Mouse (Mus musculus): Measurements from ENCODE around the gene Bex3.

Bex3 gene

DNA sequence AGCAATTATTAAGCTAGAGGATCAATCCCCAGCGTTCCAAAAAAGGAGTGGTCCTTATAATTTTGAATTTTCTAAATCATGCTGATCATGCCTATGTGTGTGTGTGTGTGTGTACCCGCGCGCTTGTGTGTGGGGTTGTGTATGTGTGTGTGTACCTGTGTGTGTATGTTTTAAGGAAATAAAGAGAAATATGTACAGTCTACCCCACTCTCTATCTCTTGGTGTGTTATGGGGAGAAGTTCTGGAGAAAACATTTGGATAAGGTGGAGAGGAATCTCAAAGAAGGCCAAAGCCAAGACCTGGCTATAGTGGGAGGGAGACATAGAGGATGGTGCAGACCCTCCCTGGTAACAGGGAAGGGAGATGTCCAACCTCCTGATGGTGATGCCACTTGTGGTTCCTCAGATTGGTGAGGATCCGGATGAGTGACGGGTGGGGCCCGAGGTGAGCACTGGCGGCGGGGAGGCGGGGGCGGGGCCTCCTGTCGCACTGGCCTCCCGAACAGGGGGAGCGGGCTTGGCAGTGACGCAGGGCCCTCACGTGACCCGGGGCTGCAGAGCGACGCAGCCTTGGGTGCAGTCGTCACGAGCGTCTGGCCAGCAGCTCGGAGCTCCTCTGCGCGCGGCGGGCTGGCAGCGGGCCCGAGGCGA is at the start of gene Bex3:
Bex3 (plus strand) TSS at position 511 of the 650 bp plus-strand sequence.
- DNase-seq: peak; percentile 57

DNA sequence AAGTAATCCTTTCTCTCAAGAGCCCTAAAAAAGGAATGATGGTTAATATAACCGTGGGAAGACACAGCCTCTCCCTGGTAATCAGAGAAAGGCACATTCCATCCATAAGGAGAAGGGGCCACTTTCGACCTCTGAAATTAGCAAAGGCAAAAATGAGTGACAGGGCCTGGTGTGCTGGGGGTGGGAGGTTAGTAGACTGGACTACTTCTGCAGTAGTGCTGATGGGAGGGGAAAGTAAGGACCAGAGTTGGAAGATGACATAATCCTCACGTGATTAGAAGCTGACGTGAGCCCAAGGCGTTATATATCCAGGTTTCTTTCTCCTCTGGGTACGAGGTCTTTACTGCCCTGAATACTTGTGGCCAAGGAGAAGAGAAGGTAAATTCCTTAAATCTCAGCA is 46.3 kb upstream of the Bex3 start:
- DNase-seq: no peak

DNA sequence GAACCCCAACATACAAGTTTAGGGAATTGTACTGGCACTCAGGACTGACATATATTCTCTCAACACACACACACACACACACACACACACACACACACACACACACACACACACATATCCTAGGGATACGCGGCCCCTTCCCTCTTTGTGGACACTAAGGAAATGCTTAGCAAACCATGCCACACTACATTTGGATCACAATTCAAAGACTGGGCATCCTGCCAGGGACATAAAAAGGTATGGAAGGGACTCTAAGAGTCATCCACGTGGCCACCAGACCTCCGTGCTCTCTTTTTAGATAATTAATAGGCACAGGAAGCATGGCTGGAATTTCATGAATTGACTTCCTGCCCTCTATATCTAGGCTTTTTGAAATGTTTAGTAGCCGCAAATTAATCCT is 42.3 kb upstream of the Bex3 start:
- DNase-seq: no peak

DNA sequence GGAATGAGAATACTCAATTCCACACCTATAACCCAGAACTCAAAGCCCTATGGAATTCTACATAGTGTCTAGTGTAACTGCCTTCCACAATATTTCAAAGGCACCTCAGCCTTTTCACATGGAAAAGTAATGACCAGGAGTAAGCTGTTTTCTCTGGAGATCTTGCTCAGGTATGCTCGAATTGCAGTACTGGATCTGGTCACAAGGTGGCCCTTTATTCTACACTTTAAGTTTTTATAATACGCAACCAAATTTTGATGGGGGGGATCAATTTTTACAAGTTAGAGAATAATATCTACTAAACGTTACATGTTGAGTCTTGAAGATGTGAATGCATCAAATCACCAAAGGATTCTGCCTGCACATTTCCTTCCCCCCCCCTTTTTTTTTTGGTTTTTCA is 31.9 kb upstream of the Bex3 start:
- DNase-seq: peak; percentile 45

DNA sequence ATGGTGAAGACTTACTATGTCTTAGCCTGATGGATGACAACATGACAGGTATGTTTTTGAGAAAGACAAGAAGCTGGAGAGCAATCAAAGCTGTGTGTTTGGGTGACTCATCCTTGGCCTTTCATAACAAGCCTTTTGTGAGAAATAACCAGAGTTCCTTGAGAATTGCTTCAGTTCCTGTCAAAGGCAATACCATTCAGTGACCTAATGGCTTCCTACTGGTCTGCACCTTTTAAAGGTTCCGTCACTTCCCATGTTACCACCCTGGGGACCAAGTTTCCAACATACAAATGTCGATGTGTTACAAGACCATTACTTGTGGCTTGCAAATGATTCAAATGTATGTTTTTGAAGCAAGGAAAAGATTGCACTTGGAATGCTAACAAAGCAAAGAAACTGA is 26.9 kb upstream of the Bex3 start:
- no peak for DNase-seq

DNA sequence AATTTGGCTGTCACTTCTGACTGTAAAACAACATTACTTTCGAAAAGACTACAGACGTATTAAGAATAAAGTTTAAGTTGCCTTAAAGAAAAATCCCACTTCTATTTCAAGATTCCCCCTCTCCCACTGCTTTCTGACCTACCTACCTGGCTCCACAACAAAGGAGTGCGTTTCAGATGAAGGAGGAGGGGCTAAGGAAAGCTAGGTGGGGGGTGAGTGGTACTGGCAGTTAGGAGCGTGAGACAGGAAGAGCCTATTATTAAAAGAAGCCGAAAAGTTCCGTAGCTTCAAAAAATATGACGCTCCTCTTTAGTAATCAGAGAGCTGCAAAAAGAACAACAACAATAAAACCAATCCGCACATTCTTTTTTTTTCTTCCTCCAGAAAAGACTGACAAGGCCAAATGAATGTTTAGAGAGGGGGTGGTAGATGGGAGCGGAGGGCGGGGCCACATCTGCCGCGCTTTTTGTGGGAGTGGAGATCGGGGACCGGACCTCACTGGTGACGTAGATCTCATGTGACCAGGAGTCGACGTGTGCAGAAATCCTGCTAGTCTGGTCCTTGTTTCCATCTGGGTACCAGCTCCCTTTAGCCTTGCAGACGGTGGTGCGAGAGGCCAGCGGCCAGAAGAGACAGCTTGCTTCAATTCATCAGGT is 25.4 kb upstream of the Bex3 start, which contains the start of gene Tceal9:
Tceal9 (plus strand) TSS at position 506 of the 656 bp plus-strand sequence.
- DNase-seq: peak; percentile 54

DNA sequence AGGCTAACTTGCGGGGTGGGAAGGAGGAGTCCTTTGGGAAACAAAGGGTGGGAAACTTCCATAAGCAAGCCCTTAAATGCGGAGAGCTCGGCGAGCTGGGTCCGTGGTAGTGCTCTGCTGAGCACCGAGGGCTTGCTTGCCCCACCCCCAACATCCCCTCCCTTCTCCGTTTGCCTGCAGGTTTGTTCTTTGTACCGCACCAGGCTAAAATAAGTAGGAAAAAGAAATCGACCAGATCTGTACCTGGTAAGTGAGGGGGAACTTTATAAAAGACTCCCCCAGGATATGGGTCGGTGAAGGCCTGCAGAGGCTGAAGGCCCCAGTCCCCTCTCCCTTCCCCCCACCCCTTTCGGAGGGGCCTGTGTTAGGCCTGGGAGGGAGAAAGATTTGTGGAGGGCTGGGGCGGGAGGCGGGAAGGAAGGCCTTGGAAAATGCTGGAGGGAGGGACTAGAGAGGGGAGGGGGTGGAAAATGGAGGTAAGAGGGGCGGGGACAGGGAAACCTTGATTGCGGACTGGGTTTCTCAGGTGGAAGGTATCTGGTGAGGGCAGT is 24.5 kb upstream of the Bex3 start:
- DNase-seq: peak; percentile 14

DNA sequence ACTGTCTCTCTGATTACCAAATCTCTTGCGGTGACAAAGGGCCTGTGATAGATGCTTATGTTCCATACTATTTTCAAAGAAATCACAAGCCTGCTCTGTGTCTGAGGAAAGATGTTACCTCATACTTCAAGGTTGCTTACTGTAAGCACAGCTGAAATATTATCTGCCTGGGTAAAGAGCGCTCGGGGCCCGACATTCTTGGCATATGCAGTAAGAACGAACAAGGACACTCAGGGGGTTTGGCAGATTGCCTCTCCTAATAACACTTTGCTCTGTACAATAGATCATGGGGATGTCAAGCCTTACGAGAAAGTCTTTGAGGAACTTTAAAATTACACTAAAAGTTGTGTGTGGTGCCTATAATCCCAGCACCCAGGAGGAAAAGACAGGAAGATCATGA is 21.2 kb upstream of the Bex3 start:
- DNase-seq: no peak

DNA sequence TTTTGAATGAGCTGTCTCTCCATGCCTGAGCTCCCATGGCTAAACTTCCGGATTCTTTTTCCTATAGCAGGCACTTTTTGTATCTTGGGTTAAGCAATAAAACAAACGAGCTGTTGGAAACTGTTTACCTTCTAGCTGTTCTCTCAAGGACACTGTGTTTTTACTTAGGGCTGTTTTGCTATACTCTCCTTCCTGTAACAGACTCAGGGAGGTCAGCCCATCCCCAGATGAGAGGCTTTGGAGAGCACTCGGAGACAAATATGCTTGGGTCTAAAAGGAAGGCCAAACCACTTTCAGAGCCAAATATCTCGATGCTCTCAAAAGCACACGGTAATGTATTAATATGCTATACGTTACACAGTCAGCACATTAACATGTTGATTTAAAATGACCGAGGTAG is 20.4 kb upstream of the Bex3 start:
- no peak for DNase-seq

DNA sequence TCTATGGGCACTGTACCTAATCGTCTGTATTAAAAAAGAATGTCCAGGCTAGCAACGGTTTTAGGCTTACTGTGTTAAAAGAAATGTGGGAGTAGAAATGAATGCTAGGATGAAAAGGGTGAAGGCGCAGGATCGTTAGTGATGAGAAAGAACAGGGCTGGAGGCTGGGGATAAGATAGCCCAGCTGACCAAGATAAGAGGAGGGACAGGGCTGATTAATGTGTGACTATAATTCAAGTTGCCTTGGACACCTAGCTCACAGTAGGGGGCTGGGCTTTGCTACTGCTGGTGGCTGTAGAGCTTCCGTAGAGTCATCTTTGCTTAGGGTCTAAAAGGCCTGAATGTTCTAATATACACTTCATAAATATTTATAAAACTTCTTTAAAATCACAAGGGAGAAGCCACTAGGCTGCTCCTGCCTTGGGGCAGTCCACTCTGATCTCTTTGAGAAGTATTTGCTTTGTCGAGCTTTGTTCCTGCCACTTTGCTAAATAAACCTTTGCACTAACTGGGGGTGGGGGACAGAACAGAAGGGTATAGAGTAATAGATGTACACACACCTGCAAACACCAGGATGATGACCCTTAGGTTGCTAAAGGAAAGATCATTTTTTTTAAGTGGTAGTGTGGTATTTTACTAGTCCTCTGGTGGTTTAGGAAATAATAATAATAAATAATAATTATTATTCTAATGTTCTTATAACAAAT is 17.9 kb upstream of the Bex3 start:
- DNase-seq: no peak

DNA sequence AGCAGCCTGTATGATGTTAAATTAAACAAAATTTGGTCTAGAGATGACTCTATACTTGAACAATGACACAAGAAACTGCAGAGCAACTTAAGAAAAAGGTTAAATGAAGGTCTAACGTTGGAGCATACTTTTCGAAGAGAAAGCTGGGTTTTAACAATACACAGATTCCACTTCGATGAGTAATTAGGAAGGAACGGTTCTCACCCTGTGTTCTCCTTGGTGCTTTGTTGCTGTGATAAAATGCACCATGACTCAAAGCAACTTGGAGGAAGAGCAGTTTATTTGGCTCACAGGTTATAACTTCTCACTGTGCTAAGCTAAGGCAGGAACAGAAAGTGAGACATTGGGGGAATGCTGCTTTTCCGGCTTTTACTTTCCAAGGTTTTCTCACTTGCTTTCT is 2.3 kb upstream of the Bex3 start:
- no peak for DNase-seq

DNA sequence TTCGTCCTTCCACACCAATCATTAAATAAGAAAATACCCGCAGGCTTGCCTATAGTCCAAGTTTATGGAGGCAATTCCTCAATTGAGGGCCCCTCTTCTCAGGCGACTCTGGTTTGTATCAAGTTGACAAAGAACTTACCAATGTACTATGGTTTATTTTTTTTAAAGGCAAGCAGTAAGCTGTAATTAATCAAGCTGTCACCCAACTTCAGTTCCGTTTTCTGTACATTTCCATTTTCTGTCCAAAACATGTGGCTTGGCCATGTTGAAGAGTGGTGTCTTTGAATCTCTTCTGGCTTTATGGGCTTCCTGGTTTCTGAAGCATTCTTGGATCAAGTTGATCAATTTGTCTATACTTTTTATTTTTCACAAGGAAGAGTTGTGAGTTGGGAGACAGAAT is 1.9 kb upstream of the Bex3 start:
- no peak for DNase-seq

DNA sequence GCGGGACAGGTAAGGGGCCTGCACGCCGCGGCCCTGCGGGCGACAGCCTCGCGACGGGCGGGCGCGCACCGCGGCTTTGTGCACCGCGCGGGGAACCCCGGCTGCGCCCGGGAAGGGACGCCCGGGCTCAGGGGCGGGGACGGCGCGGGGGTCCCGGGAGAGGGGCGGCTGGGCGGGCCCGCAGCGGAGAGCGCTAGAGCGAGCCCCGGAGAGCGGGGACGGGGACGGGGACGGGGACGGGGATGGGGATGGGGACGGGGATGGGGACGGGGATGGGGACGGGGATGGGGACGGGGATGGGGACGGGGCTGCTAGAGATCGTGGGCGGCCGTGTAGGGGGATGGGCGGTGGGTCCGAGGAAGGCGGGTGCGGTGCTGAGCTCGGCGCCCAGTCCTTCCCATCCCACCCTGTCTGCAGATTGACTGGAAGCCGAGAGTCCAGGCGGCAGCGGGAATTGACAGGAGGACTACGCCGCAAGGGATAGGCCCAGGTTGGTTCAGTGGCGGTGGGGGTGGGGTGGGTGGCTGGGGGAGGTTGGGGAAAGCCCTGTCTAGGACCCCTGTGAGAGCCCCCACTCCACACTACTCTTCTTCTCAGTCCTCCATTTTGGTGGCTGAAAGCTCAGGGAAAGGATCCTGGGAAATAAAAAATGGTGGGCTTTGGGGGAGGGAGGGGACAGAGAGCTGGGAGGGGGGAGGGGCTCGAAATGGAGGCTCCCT is 499 bp downstream of the Bex3 start:
- DNase-seq: peak; percentile 21

DNA sequence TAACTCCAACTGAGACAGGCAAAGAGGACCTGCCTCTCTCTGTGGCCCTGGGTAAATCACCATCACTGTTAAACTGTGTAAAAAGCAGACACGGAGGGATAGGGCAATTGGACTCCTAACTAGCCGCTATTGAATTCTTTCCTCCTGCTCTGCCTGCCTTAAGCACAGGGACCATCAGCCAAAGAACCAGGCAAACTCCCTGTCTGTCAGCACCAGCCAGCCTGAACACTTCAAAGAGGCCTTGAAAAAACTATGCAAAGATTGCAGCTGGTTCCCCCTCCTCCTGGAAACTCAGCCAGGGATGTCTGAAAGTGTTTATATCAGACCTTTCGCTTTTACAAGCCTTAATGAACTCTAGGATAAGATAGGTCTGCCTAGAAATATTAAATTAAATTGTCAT is 4.5 kb downstream of the Bex3 start:
- DNase-seq: no peak

DNA sequence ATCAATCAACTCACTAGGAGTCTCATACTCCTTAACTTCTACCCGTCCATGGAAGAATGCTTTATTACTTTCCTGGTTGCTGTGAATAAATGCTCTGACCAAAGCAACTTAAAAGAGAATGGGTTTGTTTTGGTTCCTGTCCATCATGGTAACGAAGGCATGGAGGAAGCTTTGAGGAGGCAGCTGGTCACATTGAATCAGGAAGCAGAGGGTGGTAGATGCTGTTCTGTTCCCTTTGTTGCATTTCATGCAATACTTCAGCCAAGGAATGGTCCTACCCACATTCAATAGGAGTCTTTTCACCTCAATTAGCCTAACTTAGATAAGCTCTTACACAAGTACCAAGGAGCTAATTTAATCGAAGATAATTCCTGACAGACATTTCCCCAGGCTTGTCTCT is 5.3 kb downstream of the Bex3 start:
- DNase-seq: no peak

DNA sequence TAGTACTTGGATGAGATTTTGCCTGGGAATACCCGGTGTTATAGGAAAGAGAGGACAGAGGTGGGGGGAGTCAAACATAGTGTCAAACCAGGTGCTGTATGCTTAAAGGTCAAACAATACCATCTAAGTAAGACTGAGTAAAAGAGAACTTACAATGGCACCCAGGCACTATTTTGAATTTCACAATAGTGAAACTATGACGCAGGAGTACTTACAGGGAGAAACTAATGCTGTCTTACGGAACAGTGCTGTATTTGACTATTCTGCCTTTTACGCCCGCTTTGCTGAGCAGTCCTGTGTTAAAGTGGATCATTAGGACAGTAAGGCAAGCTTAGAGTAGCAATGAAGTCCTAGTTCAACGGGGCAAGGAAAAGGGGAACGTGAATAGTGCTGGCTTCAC is 7.5 kb downstream of the Bex3 start:
- DNase-seq: no peak

DNA sequence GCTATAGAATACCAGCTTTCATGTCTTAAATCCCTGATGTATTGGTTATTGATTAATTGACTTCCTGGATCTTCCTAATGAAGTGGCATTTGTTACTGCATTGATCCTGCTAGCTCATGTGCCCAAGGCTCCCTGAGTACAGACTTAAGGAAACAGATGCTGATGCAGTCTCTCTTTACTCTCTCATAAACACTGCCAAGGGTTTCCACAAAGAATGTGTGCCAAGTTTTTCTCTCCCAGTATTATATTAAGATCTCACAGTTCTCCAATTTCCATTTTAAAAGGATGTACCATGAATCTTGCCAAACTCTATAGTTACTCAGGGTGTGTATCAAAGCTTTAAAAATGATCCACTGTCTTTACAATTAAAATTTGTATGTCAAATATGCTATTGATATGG is 8.3 kb downstream of the Bex3 start:
- no peak for DNase-seq

DNA sequence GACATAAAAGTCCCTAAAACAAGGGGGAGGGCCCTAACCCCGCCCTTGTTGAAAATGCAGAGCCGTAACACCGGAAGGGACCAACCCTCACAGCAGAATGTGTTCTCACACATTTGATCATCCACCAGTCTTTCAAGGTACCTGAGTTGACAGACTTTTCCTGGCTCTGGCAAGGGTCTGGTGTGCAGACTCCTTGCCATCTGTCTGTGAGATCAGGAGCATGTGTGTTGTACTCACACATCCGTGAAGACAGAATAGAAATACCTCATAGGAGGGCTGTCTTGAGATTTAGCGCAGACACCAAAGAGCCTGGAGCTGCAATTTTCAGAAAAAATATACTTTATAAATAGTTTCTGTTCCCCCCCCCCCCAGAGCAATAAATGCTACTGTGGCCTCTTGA is 9.4 kb downstream of the Bex3 start:
- no peak for DNase-seq

DNA sequence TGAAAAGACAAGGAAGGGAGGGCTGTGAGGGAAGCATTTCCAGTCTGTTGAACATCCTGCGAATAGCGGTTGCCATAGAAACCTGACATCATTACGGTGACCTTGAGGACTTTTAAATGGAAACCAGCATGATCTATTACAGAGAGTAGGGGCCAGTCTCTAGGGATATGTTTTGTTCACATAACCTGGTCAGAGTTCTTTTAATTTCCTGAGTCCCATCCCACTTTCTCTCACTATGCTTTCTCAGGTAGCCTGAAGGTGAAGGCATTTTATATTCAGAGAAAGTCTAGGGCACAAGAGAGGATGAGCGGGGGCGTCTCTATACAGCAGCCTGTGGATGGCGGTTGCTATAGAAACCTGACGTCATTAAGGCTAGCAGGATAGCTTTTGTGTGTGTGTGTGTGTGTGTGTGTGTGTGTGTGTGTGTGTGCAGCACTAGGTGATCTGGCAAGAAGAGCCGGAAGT is 20.8 kb downstream of the Bex3 start:
- DNase-seq: peak; percentile 47

DNA sequence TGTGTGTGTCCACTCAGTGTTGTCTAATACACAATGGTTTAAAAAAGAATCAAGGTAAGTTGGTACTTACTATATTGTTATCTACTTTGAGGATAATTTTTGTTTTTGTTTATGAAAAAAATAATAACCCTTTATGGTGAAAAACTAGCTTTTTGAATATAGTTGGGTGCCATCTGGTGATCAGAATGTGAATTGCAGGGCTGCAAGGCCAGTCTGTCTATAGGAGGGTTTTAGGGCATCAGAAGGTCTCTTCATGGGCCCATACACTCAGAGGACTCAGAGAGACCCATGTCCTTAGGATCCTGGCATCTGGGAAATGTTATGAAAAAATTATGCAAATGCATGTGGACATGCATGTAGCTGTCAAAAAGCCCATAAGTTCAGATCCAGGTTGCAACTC is 34.2 kb downstream of the Bex3 start:
- DNase-seq: peak; percentile 43

DNA sequence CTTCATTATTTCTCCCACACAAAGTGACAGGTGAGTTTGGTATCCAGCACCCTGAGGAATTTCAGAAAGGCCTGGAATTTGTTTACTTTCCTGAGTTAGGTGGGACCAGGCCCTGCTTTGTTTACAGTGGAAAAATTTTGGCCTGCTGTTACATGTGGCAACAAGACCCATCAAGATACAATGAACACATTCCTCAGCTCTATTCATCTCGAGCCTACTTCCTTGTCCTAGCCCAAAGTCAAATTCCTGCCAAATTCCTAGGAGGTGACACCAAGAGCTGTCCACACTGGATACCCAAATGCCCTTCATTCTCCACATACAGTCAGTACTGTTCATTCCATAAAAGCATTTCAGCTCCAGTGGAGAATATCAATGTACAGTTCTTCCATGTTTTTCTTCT is 36.1 kb downstream of the Bex3 start:
- DNase-seq: no peak

DNA sequence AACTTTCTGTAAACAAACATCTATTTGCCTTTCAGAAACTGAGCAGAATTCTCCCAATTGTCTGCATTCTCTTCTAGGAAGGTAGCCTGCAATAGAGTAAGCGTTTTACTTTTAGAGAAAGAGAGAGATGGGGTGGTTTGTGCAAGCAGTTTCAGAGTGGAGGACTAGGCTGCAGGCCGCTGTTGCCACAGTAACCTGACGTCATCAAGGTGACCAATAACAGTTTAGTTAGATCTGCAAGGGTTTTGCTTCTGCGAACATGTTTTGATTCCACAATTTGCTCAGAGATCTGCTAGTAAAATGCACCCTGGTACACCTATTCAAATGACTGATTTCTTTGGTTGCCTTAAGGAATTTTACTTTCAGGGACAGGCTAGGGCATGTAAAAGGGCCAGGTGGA is 43.2 kb downstream of the Bex3 start:
- DNase-seq: no peak

Data from right cerebral cortex, postnatal 14 days (tissue).